Mouse (Mus musculus) megakaryocyte, adult 5-6 weeks (primary cell): Measurements from ENCODE around the gene Babam2. TPM values are rescaled to one million over a fixed set of nuclear protein-coding genes. Genes with fewer than 3 reads are reported as not detected.
A peak's percentile ranks its signal among the peaks of the same experiment; 100 is the strongest.
"Not testable (repeated sequence)": the region's sequence is repeated elsewhere in the genome, so short reads cannot be mapped to it uniquely, and the experiment has no call there.

Source experiments
- ATAC-seq: 2 replicates; pipeline ENCODE4 v1.8.0; 2016; ENCODE audit warnings: mild to moderate bottlenecking, inconsistent platforms; ENCODE audit not compliant: poor library complexity, severe bottlenecking
- total RNA-seq, 2 experiments: library from RNA; stranded (forward) in 1 of 2; stranded (reverse) in 1 of 2; fragments of 153-499, 151-499 nt in 1 of 2; fragments of 221-1000, 200-1000 nt in 1 of 2; gene quantifications; 2 replicates each; pipeline versions ENCODE4 v1.2.3 to v1.2.4; 2015 to 2017

Gene Babam2
- total RNA-seq, 2 experiments from 2014 or later, result 41.2 to 106 TPM

DNA sequence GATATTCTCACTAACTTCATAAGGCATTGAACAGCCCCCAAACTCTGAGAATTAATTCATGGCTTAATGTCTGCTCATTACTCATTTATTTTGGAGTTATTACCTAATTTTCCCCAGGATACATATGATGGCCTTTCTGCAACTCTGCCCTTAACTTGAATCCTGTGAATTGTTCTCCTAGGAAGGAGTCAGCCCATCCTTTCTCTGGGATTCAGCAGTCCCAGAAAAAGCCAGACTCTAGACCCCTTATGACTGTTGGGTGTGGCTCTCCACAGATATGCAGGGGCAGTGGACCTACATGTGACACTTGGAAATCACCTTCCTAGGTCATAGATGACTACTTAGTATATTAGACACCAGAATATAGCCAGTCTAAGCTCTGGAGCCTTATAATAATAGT lies 226.6 kb downstream of the Babam2 start:
- ATAC-seq, result no peak

- peak; percentile 96 for ATAC-seq
Measured at GRCm38 (mm10) chr5:31926551-31926950, 229.1 kb downstream of the Babam2 start.

GRCm38 (mm10) chr5:31929007-31929406 lies 231.5 kb downstream of the Babam2 start:
- ATAC-seq, result no peak

- no peak for ATAC-seq
Measured at GRCm38 (mm10) chr5:31931127-31931625, 233.7 kb downstream of the Babam2 start.

DNA sequence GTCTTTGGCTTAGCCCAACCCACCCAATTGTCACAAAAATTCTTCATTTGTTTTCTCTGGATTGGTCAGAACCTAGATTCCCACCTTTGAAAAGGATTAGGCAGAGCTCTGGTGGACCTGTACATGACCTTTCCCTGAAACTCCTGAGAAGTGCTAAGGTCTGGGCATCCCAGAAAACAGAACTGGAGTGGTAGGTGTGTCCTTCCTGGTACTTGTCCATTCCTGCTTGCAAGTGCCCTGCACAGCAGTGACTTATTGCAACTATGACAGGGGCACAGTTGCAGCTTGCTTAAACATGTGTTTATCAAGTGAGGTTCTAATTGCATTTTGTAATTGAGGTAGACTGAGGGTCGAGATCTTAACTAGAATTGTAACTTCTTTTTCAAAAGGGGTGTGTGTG lies 234.2 kb downstream of the Babam2 start:
- ATAC-seq, result no peak

DNA sequence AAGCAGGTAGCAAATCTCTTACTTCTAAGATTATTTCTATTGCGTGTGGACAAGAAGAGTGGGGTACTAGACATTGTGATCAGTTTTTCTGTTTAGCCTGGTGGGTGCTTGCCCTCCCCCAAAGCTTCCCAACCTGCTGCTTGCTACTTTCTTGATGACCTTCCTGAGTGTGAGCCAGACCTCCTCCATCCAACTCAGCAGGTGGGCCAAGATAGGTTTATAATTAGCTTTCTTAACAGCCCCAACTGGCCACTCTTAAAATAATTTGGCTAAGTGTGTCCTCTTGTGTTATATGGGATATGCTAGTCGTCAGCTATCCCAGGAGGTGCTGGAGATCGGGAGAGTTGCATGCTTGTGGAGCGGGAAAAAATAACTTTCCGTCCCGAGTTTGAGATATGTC lies 235.8 kb downstream of the Babam2 start:
- no peak for ATAC-seq

DNA sequence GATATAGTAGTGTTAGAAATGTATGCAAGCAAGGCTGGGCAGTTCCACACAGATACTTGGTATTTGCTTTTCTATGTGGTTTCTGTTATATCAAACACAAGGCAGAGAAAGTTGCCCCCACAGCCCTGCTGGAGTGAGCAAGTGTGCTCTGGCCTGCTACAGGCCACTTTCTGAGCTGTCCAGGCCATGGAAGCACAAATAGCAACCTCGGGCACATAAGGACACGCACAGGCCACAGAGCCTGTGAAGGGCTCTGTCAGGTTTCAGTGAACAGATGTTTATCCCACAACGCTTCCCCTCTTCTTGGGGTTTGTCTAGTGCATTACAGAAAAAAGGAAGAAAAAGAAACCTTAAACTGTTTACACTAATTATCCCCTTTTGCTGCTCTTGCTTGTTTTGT lies 236.9 kb downstream of the Babam2 start:
- no peak for ATAC-seq

DNA sequence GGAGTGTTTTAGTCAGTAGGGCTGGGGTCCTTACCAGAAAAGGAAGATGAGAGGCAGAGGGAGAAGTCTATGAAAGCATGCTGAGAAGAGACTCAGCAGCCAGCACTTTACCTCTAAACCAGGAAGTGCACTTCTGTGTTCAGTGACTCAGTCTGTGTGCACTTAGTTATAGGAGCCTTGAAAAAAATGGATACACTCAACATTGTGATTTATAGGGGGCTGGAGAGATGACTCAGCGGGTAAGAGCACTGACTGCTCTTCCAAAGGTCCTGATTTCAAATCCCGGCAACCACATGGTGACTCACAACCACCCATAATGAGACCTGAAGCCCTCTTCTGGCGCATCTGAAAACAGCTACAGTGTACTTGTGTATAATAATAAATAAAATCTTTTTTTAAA lies 238.5 kb downstream of the Babam2 start:
- no peak for ATAC-seq

- ATAC-seq, result no peak
Measured at GRCm38 (mm10) chr5:31936523-31936922, 239.0 kb downstream of the Babam2 start.

DNA sequence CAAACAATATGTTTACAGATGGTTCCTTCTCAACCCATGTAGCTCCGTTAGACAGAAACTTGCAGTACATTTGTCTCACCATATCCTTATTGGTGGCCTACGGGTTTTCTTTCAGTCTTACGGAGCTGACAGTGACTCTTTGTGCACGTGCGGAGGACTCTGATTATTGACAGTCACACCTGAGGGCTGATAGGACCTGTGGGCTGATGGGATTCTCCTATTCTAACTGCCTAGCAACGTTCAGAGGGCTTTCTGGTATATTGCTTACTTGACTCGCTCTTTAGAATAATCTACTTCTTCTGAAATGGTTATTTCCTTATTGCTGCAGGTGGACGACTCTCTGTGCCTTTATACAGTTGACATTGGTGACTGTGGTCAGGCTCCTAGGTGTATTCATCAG lies 243.4 kb downstream of the Babam2 start:
- ATAC-seq, result no peak

GRCm38 (mm10) chr5:31947185-31947584 lies 249.7 kb downstream of the Babam2 start:
- no peak for ATAC-seq

DNA sequence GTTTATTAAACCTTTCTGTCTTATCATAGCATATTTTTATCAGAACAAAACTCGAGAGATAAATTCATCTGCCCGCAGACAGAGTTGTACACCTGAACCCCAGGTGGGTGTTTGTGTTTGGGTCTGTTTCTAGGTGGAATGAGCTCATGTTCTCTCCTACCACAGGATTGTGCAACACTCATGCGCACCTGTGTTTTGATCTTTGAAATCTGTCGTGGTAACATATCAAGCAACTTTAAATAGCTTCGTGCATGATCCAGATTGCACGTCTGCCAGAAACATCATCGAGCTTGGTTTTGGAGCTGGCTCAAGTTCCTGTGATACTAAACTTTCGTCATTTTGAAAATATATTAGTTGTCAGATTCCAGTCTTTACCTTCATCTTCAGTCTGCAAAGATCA lies 251.9 kb downstream of the Babam2 start:
- ATAC-seq, result no peak

DNA sequence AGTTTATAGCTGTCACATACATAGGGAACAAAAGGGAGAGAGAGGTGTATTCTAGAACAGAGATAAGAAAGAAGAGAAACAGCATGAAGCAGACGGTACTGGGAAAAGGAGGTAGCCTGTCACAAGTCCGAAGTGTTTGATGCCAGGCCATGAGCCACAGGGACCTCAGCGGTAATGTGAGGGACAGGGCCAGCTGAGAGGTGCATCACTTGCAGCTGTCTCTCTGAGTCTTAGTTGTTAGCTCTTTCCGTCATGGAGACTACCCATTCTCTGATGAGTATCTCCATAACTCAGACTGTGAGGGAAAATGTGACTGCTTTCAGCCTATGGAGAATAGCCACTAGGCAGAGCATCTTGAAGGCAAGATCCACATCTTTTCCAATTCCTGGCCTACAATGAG lies 253.0 kb downstream of the Babam2 start:
- ATAC-seq, result no peak

- no peak for ATAC-seq
Measured at GRCm38 (mm10) chr5:31955184-31955583, 257.7 kb downstream of the Babam2 start.

- ATAC-seq, result peak; percentile 96
Measured at GRCm38 (mm10) chr5:31956336-31956735, 258.9 kb downstream of the Babam2 start.

DNA sequence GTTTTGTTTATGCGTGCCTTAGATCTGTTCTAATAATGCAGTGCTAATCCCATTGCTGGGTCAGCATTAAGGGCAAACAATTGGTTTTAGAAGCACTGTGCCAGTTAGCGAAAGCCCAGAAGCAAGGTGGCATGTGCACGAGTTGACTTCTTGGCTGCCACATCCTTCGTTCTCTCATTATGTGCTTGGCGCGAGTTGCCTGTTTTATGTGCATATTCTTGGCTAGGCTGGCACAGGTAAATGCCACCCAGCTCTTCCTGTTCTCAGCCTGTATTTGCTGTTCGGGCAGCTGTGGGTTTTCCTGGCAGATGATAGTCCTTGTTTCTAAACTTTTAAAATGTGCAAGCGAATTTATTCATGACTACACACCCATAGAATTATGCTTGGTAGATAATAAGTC lies 262.4 kb downstream of the Babam2 start:
- no peak for ATAC-seq

DNA sequence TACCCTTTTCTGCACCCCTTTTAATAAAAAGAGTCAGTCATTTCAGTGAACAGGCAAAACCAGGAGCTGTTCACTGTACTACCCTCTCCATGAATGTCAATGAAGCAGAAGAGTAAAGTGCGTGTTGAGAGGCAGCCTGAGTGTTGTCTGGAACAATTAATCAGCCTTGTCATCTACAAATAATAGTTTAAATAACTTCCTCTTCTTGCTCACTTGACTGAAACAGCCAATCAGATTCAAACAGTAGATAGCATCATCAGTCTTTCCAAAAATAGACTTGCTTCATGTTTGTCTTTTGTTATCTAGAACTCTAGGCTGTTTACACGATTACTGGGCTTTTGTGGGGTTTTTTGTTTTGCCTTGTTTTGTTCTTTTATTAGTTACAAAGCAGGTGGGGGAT lies 263.9 kb downstream of the Babam2 start:
- ATAC-seq, result no peak

- no peak for ATAC-seq
Measured at GRCm38 (mm10) chr5:31962346-31962745, 264.9 kb downstream of the Babam2 start.

DNA sequence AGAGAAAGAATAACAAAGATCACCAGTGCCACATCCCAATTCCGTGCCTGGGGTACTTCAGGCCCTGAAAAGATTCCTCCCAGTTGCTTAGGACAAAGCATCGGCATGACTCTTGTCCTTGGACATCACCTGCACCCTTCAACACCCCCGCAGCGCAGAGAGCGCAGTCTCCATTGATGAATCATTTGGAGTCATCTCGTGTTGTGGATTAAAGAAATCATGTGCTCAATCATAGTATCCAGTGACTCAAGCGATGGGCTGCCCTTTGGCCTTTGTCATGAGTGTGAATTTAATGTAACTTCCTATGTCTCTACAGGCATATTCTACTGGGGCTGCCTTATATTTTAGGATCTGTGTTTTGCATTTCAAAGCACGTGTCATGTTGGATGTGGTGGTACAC lies 265.9 kb downstream of the Babam2 start:
- no peak for ATAC-seq

- ATAC-seq, result no peak
Measured at GRCm38 (mm10) chr5:31963851-31964250, 266.4 kb downstream of the Babam2 start.

DNA sequence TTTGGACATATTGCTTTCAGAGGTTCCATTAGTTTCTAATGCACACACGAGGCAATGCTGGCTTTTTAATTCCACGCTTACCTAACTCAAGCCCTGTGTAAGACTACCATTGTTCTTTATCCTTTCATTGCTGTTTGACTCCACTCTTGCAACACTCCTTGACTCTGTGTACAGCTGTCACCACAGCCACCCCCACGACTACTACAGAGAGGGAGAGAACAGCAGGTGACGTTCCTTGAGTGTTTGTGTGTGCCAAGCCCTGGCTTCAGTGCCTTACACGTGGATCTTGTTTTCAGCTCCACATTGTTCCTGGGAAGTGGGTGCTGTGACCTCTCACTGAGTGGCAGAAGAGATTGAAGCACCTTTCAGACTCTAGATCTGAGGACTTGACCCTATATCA lies 269.3 kb downstream of the Babam2 start:
- ATAC-seq, result no peak

GRCm38 (mm10) chr5:31967526-31967925 lies 270.0 kb downstream of the Babam2 start:
- ATAC-seq, result no peak

DNA sequence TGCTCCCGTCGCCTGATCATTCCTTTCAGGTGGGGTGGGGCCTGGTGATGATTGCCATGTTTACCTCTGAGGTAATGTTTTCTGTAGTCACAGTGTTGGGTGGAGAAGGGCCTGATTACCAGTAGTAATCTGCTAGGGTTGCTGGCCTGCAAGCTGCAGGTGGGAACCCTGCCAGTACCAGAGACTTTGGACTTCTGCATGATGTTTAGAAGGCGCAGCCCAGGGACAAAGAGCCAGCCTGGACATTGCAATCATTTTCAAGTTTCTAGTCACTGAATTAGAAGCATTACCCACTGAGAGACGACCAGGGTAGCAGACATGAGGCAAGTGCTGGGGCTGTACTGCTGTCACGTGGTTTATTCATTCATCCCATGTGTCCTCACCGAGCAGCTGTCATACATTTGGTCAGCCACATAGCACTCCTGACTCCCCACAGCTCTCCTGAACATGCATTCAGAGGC lies 270.6 kb downstream of the Babam2 start:
- ATAC-seq, result no peak

GRCm38 (mm10) chr5:31972416-31972815 lies 274.9 kb downstream of the Babam2 start:
- not testable (repeated sequence) for ATAC-seq
